Mouse (Mus musculus) gastrocnemius, postnatal 4 days (tissue): ENCODE results near the gene Nrbf2. TPM values are rescaled to one million over a fixed set of nuclear protein-coding genes. Genes with fewer than 3 reads are reported as not detected.
A peak's percentile ranks its signal among the peaks of the same experiment; 100 is the strongest.

Experiments used
- DNase-seq, 2 experiments: peaks; one replicate each; pipeline ENCODE4 v3.0.0; 2021 to 2022; ENCODE audit warnings: low spot score in 2 of 2, mixed read lengths in 2 of 2
- total RNA-seq, 2 experiments: library from RNA; stranded (reverse); gene quantifications; 2 replicates each; pipeline ENCODE4 v1.2.3; 2021

Nrbf2 gene
- total RNA-seq, 2 experiments from 2014 or later, result 9.1 to 11.0 TPM

GRCm38 (mm10) chr10:67295938-67296466 lies 10.9 kb upstream of the Nrbf2 start:
- no peak for DNase-seq

- no peak for DNase-seq
Observed at GRCm38 (mm10) chr10:67295331-67295730, 10.2 kb upstream of the Nrbf2 start.

GRCm38 (mm10) chr10:67291087-67291486 lies 6.0 kb upstream of the Nrbf2 start:
- no peak for DNase-seq

GRCm38 (mm10) chr10:67290622-67291021 lies 5.5 kb upstream of the Nrbf2 start:
- DNase-seq, result no peak

- peak; percentile 43 to 77 for DNase-seq
Observed at GRCm38 (mm10) chr10:67287877-67288276, 2.8 kb upstream of the Nrbf2 start.

- peak; percentile 23 to 40 for DNase-seq
Observed at GRCm38 (mm10) chr10:67284761-67285175, 337 bp downstream of the Nrbf2 start.

- DNase-seq, result peak in 1 of 2 experiments; percentile 44
Observed at GRCm38 (mm10) chr10:67284311-67284710, 794 bp downstream of the Nrbf2 start.

GRCm38 (mm10) chr10:67283516-67283915 lies 1.6 kb downstream of the Nrbf2 start:
- DNase-seq, result no peak

GRCm38 (mm10) chr10:67282531-67282930 lies 2.6 kb downstream of the Nrbf2 start:
- DNase-seq, result no peak

- DNase-seq, result no peak
Observed at GRCm38 (mm10) chr10:67281852-67282251, 3.3 kb downstream of the Nrbf2 start.

- DNase-seq, result no peak
Observed at GRCm38 (mm10) chr10:67275916-67276315, 9.2 kb downstream of the Nrbf2 start.

- DNase-seq, result peak in 1 of 2 experiments; percentile 45
Observed at GRCm38 (mm10) chr10:67264852-67265251, 20.3 kb downstream of the Nrbf2 start.

- no peak for DNase-seq
Observed at GRCm38 (mm10) chr10:67253115-67253514, 32.0 kb downstream of the Nrbf2 start.

- DNase-seq, result peak in 1 of 2 experiments; percentile 22
Observed at GRCm38 (mm10) chr10:67252353-67252752, 32.8 kb downstream of the Nrbf2 start.

- DNase-seq, result no peak
Observed at GRCm38 (mm10) chr10:67250846-67251245, 34.3 kb downstream of the Nrbf2 start.

- no peak for DNase-seq
Observed at GRCm38 (mm10) chr10:67249486-67249885, 35.6 kb downstream of the Nrbf2 start.

- peak in 1 of 2 experiments; percentile 41 for DNase-seq
Observed at GRCm38 (mm10) chr10:67247145-67247544, 38.0 kb downstream of the Nrbf2 start.

- DNase-seq, result no peak
Observed at GRCm38 (mm10) chr10:67230439-67230838, 54.7 kb downstream of the Nrbf2 start.

- no peak for DNase-seq
Observed at GRCm38 (mm10) chr10:67226543-67226942, 58.6 kb downstream of the Nrbf2 start.

- DNase-seq, result peak in 1 of 2 experiments; percentile 45
Observed at GRCm38 (mm10) chr10:67226109-67226508, 59.0 kb downstream of the Nrbf2 start.

- no peak for DNase-seq
Observed at GRCm38 (mm10) chr10:67225528-67225927, 59.6 kb downstream of the Nrbf2 start.

- DNase-seq, result no peak
Observed at GRCm38 (mm10) chr10:67223942-67224341, 61.2 kb downstream of the Nrbf2 start.

- DNase-seq, result no peak
Observed at GRCm38 (mm10) chr10:67221284-67221683, 63.8 kb downstream of the Nrbf2 start.
